Mouse (Mus musculus): Measurements from ENCODE around the gene Dhx32. TPM values are rescaled to one million over a fixed set of nuclear protein-coding genes. Genes with fewer than 3 reads are reported as not detected.

Dhx32 gene
- polyA plus RNA-seq (2014; fragmentation: Nextera tagmentation; extraction: Ambion mirVana), result 22.6 and 24.5 TPM in 2 replicates

GRCm38 (mm10) chr7:133782717-133783435 is at the start of gene Dhx32:
Dhx32 (minus strand) TSS chr7:133782726.
- H3K4me1 ChIP-seq (ENCODE audit: insufficient read depth), result no peaks in the 10 kb centered on the region
- peak within 1 kb of the TSS; percentile 7; the same call in 1 of the 2 replicates for H3K4me2 ChIP-seq
- DNase-seq (peak; percentile 86), ATAC-seq (ENCODE audit: insufficient read depth) (peak; percentile 75)
- peak; percentile 73 for TF ChIP-seq CTCF (IDR thresholded peaks at IDR 0.05; ENCODE audit: low read depth)
- H3K27ac ChIP-seq (ENCODE audit: low read depth), result peak within 1 kb of the TSS; percentile 48; the same call in 1 of the 2 replicates
- no peaks in the 10 kb centered on the region for H3K36me3 ChIP-seq (ENCODE audit: insufficient read depth)
- H3K9me3 ChIP-seq (ENCODE audit: low read depth, low read length), result no peaks in the 10 kb centered on the region
- WGBS, result 23% methylated on average over 18 of the region's 18 CpGs
- no peak within 1 kb of the TSS for H3K4me3 ChIP-seq (ENCODE audit: low read depth, low read length)
- H3K27me3 ChIP-seq (ENCODE audit: insufficient read depth, low read length), result no peaks in the 10 kb centered on the region
- peak within 1 kb of the TSS; percentile 10; the same call in 1 of the 2 replicates for H3K9ac ChIP-seq

GRCm38 (mm10) chr7:133829579-133829978 is 47.1 kb upstream of the Dhx32 start:
- DNase-seq (peak; percentile 41), ATAC-seq (ENCODE audit: insufficient read depth) (no peak)
- H3K4me2 ChIP-seq, result no peak overlapping the region
- no peaks in the 10 kb centered on the region for H3K27me3 ChIP-seq (ENCODE audit: insufficient read depth, low read length)
- no peak overlapping the region for H3K9ac ChIP-seq
- no peak overlapping the region for H3K27ac ChIP-seq (ENCODE audit: low read depth)
- H3K36me3 ChIP-seq (ENCODE audit: insufficient read depth), result no peaks in the 10 kb centered on the region
- H3K9me3 ChIP-seq (ENCODE audit: low read depth, low read length), result no peaks in the 10 kb centered on the region
- 32% methylated on average over 7 of the region's 7 CpGs for WGBS
- no peak overlapping the region for H3K4me3 ChIP-seq (ENCODE audit: low read depth, low read length)
- no peak for TF ChIP-seq CTCF (IDR thresholded peaks at IDR 0.05; ENCODE audit: low read depth)
- no peaks in the 10 kb centered on the region for H3K4me1 ChIP-seq (ENCODE audit: insufficient read depth)

GRCm38 (mm10) chr7:133828514-133828913 is 46.0 kb upstream of the Dhx32 start:
- ATAC-seq (ENCODE audit: insufficient read depth) (no peak), DNase-seq (peak; percentile 16)
- Histone ChIP-seq H3K9me3 (ENCODE audit: low read depth, low read length) (peaks cover 6% of the 10 kb centered on the region; the same call in 1 of the 2 replicates), H3K36me3 (ENCODE audit: insufficient read depth) (no peaks in the 10 kb centered on the region), H3K4me1 (ENCODE audit: insufficient read depth) (no peaks in the 10 kb centered on the region), H3K27ac (ENCODE audit: low read depth) (no peak overlapping the region), H3K27me3 (ENCODE audit: insufficient read depth, low read length) (no peaks in the 10 kb centered on the region), H3K4me2 (no peak overlapping the region), H3K4me3 (ENCODE audit: low read depth, low read length) (no peak overlapping the region), H3K9ac (no peak overlapping the region)
- WGBS, result 41% methylated on average over 4 of the region's 4 CpGs
- TF ChIP-seq CTCF (IDR thresholded peaks at IDR 0.05; ENCODE audit: low read depth), result no peak

GRCm38 (mm10) chr7:133824579-133824978 is 42.1 kb upstream of the Dhx32 start:
- Histone ChIP-seq H3K9me3 (ENCODE audit: low read depth, low read length) (peaks cover 6% of the 10 kb centered on the region; the same call in 1 of the 2 replicates), H3K4me3 (ENCODE audit: low read depth, low read length) (no peak overlapping the region), H3K9ac (no peak overlapping the region), H3K27ac (ENCODE audit: low read depth) (no peak overlapping the region), H3K4me1 (ENCODE audit: insufficient read depth) (no peaks in the 10 kb centered on the region), H3K27me3 (ENCODE audit: insufficient read depth, low read length) (no peaks in the 10 kb centered on the region), H3K4me2 (no peak overlapping the region), H3K36me3 (ENCODE audit: insufficient read depth) (no peaks in the 10 kb centered on the region)
- TF ChIP-seq CTCF (IDR thresholded peaks at IDR 0.05; ENCODE audit: low read depth), result peak; percentile 49
- ATAC-seq (ENCODE audit: insufficient read depth) (no peak), DNase-seq (peak; percentile 20)
- WGBS, result 89% methylated on average over 2 of the region's 2 CpGs

- 86% methylated on average over 6 of the region's 6 CpGs for WGBS
- Histone ChIP-seq H3K9ac (no peak overlapping the region), H3K4me2 (no peak overlapping the region), H3K27me3 (ENCODE audit: insufficient read depth, low read length) (no peaks in the 10 kb centered on the region), H3K4me1 (ENCODE audit: insufficient read depth) (no peaks in the 10 kb centered on the region), H3K4me3 (ENCODE audit: low read depth, low read length) (no peak overlapping the region), H3K27ac (ENCODE audit: low read depth) (no peak overlapping the region), H3K9me3 (ENCODE audit: low read depth, low read length) (peaks cover 6% of the 10 kb centered on the region; the same call in 1 of the 2 replicates), H3K36me3 (ENCODE audit: insufficient read depth) (no peaks in the 10 kb centered on the region)
- ATAC-seq (ENCODE audit: insufficient read depth) (no peak), DNase-seq (no peak)
- TF ChIP-seq CTCF (IDR thresholded peaks at IDR 0.05; ENCODE audit: low read depth), result peak; percentile 37
Measured at GRCm38 (mm10) chr7:133823751-133824150, 41.2 kb upstream of the Dhx32 start.

- no peak overlapping the region for H3K27ac ChIP-seq (ENCODE audit: low read depth)
- H3K36me3 ChIP-seq (ENCODE audit: insufficient read depth), result no peaks in the 10 kb centered on the region
- H3K4me2 ChIP-seq, result no peak overlapping the region
- H3K4me3 ChIP-seq (ENCODE audit: low read depth, low read length), result no peak overlapping the region
- H3K27me3 ChIP-seq (ENCODE audit: insufficient read depth, low read length), result no peaks in the 10 kb centered on the region
- ATAC-seq (ENCODE audit: insufficient read depth) (no peak), DNase-seq (no peak)
- H3K4me1 ChIP-seq (ENCODE audit: insufficient read depth), result no peaks in the 10 kb centered on the region
- TF ChIP-seq CTCF (IDR thresholded peaks at IDR 0.05; ENCODE audit: low read depth), result no peak
- no peaks in the 10 kb centered on the region for H3K9me3 ChIP-seq (ENCODE audit: low read depth, low read length)
- WGBS, result 62% methylated on average over 4 of the region's 4 CpGs
- H3K9ac ChIP-seq, result no peak overlapping the region
Measured at GRCm38 (mm10) chr7:133813331-133813730, 30.8 kb upstream of the Dhx32 start.

- no peaks in the 10 kb centered on the region for H3K27me3 ChIP-seq (ENCODE audit: insufficient read depth, low read length)
- no peak for TF ChIP-seq CTCF (IDR thresholded peaks at IDR 0.05; ENCODE audit: low read depth)
- WGBS, result 65% methylated on average over 7 of the region's 7 CpGs
Measured at GRCm38 (mm10) chr7:133812927-133813326, 30.4 kb upstream of the Dhx32 start.

More at GRCm38 (mm10) chr7:133812927-133813326, 30.4 kb upstream of the Dhx32 start:
- H3K4me3 ChIP-seq (ENCODE audit: low read depth, low read length), result no peak overlapping the region
- H3K9ac ChIP-seq, result no peak overlapping the region
- no peak overlapping the region for H3K4me2 ChIP-seq
- H3K27ac ChIP-seq (ENCODE audit: low read depth), result no peak overlapping the region
- DNase-seq, result no peak
- ATAC-seq (ENCODE audit: insufficient read depth), result no peak
- no peaks in the 10 kb centered on the region for H3K36me3 ChIP-seq (ENCODE audit: insufficient read depth)
- H3K4me1 ChIP-seq (ENCODE audit: insufficient read depth), result no peaks in the 10 kb centered on the region
- no peaks in the 10 kb centered on the region for H3K9me3 ChIP-seq (ENCODE audit: low read depth, low read length)
